Mouse (Mus musculus) retina, postnatal 1 day (tissue): ENCODE results near the gene Gprasp1.

ENCODE experiments used
- DNase-seq: peaks from one replicate; pipeline ENCODE4 v3.0.0-alpha.2; 2012

Gprasp1 gene

DNA sequence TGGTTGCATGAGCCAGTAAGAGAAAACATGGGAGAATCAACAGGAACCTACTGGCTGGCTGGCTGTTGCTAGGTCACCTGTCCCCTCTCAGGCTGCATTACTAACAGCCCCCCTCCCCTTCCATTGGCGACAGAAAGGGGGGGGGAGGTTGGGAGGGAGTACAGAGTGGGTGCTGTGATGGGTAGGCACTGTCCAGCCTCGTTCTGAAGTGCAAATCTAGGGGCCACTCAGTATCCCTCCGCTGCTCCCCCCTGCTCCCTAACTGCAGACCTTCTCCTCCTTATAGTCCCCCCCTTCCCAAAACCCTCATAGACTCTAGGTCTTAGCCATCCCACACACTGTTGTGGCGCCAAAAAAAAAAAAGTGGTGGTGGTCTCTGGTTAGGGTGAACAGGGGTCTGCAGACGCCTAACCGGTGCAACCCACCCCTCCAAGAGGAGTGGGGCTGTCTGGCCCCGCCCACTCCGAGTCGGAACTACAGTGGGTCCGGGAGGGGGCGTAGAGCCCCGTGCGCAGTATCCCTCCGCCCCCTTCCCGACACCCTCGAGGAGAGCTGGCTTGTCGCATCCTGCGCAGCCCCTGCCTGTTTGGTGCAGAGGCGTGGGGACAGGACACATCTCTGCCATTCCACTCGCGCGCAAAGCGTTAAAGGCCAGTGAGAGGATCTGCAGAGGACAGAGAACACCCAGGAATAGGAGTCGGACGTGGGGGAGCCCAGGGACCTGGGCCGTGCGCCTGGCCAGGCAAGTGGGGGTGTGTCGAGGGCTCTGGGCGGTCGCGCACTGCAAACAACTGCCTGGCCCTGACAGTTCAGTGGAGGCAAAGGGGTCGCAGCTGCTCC is 96.2 kb downstream of the Gprasp1 start, which contains the start of gene Gprasp2:
Gene Gprasp2 (plus strand): TSS at position 514 of the 840 bp plus-strand sequence.
- DNase-seq, result peak; percentile 81

DNA sequence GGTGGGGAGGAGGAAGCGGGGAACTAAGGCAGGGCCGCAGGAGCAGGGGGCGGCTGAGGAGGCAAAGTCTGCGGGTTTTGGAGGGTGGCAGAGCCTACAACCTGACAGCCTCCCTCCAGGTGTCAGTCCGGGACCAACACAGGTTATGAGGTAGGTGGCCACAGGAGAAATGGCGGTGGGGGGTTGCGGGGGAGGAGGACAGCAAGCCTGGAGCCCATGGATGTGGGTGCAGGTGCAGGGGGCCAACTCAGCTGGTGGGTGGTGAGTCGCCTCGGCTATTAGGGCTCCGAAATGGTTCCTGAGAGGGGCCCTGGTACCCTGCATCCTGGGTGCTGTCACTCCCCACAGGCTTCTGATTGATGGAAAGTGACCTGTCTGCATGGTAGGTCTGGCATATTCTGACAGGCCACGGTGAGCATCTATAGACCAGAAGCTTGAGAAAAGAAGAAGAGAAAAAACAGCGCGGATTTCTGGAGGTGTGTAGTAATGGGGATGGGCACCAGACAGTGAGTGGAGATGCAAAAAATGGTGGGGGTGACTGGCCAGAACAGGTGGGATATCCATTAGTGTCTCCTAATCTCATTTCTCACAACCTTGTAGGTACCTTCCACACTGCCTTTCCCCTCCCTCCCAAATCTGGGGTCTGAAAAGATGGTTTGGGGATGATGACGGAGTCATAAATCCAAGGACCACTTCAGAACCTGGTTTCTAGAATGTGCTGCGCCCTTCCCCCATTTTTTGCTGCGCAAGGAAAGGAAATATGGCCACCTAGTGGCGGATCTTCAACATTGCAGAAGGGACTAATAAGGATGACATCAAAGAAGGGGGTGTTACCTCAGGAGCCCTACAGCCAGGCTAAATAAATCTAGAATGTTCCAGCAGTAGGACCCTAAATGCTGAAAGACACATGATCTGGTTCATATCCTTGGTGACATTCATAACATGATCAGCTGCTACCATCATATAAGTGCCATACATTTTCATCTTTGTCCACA is 97.2 kb downstream of the Gprasp1 start:
- DNase-seq, result peak; percentile 77
